Mouse (Mus musculus) NIH3T3 (cell line): ENCODE measurements around the gene Pde6g.

Experiments used
- DNase-seq: peaks from one replicate; pipeline ENCODE4 v3.0.0-alpha.2; 2012; ENCODE audit warnings: low read depth

Pde6g gene

GRCm38 (mm10) chr11:120453306-120453705, at the start of gene Pde6g:
TSS of gene Pde6g (minus strand) at chr11:120453500.
- DNase-seq, result no peak

- DNase-seq, result no peak
These were observed 48.4 kb upstream of the Pde6g start for GRCm38 (mm10) chr11:120501701-120502100.

- no peak for DNase-seq
These were observed 47.7 kb upstream of the Pde6g start for GRCm38 (mm10) chr11:120501018-120501417.

GRCm38 (mm10) chr11:120500357-120500756, 47.1 kb upstream of the Pde6g start:
- no peak for DNase-seq

GRCm38 (mm10) chr11:120499894-120500293, 46.6 kb upstream of the Pde6g start:
- DNase-seq, result no peak

GRCm38 (mm10) chr11:120498891-120499290, 45.6 kb upstream of the Pde6g start:
- DNase-seq, result no peak

- no peak for DNase-seq
These were observed 44.9 kb upstream of the Pde6g start for GRCm38 (mm10) chr11:120498226-120498625.

- DNase-seq, result no peak
These were observed 44.1 kb upstream of the Pde6g start for GRCm38 (mm10) chr11:120497436-120497835.

GRCm38 (mm10) chr11:120493911-120494310, 40.6 kb upstream of the Pde6g start:
- DNase-seq, result no peak

GRCm38 (mm10) chr11:120493351-120493750, 40.1 kb upstream of the Pde6g start:
- no peak for DNase-seq

GRCm38 (mm10) chr11:120492878-120493203, 39.5 kb upstream of the Pde6g start:
- peak; percentile 48 for DNase-seq

- DNase-seq, result peak; percentile 58
These were observed 39.0 kb upstream of the Pde6g start for GRCm38 (mm10) chr11:120492024-120492877.

- DNase-seq, result peak; percentile 94
These were observed 38.2 kb upstream of the Pde6g start, which contains the start of gene Slc25a10 for GRCm38 (mm10) chr11:120491317-120492023. TSS of gene Slc25a10 (plus strand) at chr11:120491840.

GRCm38 (mm10) chr11:120490291-120491046, 37.2 kb upstream of the Pde6g start:
- DNase-seq, result no peak

GRCm38 (mm10) chr11:120489054-120489761, 35.9 kb upstream of the Pde6g start:
- DNase-seq, result peak; percentile 92

- DNase-seq, result no peak
These were observed 35.2 kb upstream of the Pde6g start for GRCm38 (mm10) chr11:120488516-120488915.

GRCm38 (mm10) chr11:120485251-120485650, 32.0 kb upstream of the Pde6g start:
- DNase-seq, result no peak

GRCm38 (mm10) chr11:120484265-120484981, 31.1 kb upstream of the Pde6g start, which contains the start of gene Mrpl12:
TSS of gene Mrpl12 (plus strand) at chr11:120484613.
- peak; percentile 97 for DNase-seq

GRCm38 (mm10) chr11:120483448-120483934, 30.2 kb upstream of the Pde6g start:
- no peak for DNase-seq

GRCm38 (mm10) chr11:120472052-120472451, 18.8 kb upstream of the Pde6g start:
- DNase-seq, result no peak

- DNase-seq, result no peak
These were observed 14.4 kb upstream of the Pde6g start for GRCm38 (mm10) chr11:120467736-120468092.
